Mouse (Mus musculus): ENCODE data around the gene Cfap100.

DNA sequence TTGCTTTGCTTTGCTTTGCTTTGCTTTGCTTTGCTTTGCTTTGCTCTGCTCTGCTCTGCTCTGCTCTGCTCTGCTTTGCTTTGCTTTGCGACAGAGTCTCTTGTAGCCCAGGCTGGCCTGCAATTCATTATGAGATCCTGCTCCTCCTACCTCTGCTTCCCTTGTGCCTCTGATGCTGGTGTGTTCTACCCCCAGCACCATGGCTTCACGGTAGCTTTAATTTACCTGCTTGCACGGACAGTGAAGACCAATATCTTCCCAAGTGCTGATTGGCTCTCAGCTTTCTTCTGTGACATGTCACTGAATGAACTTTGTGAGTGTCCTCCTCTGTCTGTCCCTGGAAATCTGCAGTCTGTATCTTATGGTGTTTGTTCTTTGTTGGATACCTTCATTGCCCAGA is 8.4 kb upstream of the Cfap100 start:
- no peak for TF ChIP-seq CTCF (IDR thresholded peaks at IDR 0.05; ENCODE audit: extremely low read depth, insufficient read length, insufficient replicate concordance, low read depth, low read length)
- no peak for TF ChIP-seq POLR2A (IDR thresholded peaks at IDR 0.05; ENCODE audit: low read depth, low read length)
